22 mouse cellular contexts compared by ENCODE assay signal in genomic region chr1:51736822-51737221, GRCm38 (mm10).
A peak's percentile ranks its signal among the peaks of the same experiment; 100 is the strongest.
DNase-seq lines count a peak whose midpoint lies in the region; ATAC-seq and TF ChIP-seq lines count a peak whose summit lies in the region.
"Had no signal": no experiment of that assay in that cellular context is flagged by ENCODE, and none has a peak within 500 bp of the region (broad histone marks: within the 10 kb centered on the region; RNA-seq: fewer than 3 reads in every experiment).

No protein-coding gene starts in this region.

- H3K9me3 ChIP-seq in heart, postnatal 0 days (replicated peaks; ENCODE audit: control insufficient read depth, low read length): 0 out of 2 replicates have a peak, but pooled peaks cover 3% of the 10 kb centered on the region
- no peaks in the 10 kb centered on the region for H3K9me3 ChIP-seq in lung, embryonic 15.5 days
- H3K9me3 ChIP-seq in kidney, embryonic 16.5 days (ENCODE audit: low read length): no peaks in the 10 kb centered on the region
- H3K9me3 ChIP-seq in hindbrain, postnatal 0 days (ENCODE audit: low read length): no peaks in the 10 kb centered on the region
- H3K9me3 ChIP-seq: hindbrain, embryonic 15.5 days; limb, embryonic 15.5 days; liver, embryonic 15.5 days had no signal

- 72% methylated on average over 2 of the region's 2 CpGs for WGBS in heart, postnatal 0 days
- WGBS in lung, embryonic 15.5 days: 47% methylated on average over 2 of the region's 2 CpGs
- WGBS in lung, adult 2 months: 75% methylated on average over 2 of the region's 2 CpGs
- 56% methylated on average over 2 of the region's 2 CpGs for WGBS in kidney, embryonic 16.5 days
- 78% methylated on average over 2 of the region's 2 CpGs for WGBS in hindbrain, postnatal 0 days

- no peak overlapping the region for H3K4me2 ChIP-seq in heart, postnatal 0 days (ENCODE audit: low read depth, low read length)
- no peak overlapping the region for H3K4me2 ChIP-seq in lung, embryonic 15.5 days
- no peak overlapping the region for H3K4me2 ChIP-seq in kidney, embryonic 16.5 days (replicated peaks; ENCODE audit: low read depth, low read length)
- H3K4me2 ChIP-seq in hindbrain, postnatal 0 days (ENCODE audit: low read depth, low read length): no peak overlapping the region
- H3K4me2 ChIP-seq: embryonic facial prominence, embryonic 12.5 days; forebrain, embryonic 15.5 days; hindbrain, embryonic 15.5 days; limb, embryonic 15.5 days; liver, embryonic 15.5 days had no signal

- H3K9ac ChIP-seq in heart, postnatal 0 days (replicated peaks; ENCODE audit: low read depth, low read length): no peak overlapping the region
- no peak overlapping the region for H3K9ac ChIP-seq in lung, embryonic 15.5 days
- H3K9ac ChIP-seq in kidney, embryonic 16.5 days (replicated peaks; ENCODE audit: low read length): no peak overlapping the region
- H3K9ac ChIP-seq in hindbrain, postnatal 0 days (replicated peaks; ENCODE audit: low read length): no peak overlapping the region
- H3K9ac ChIP-seq: embryonic facial prominence, embryonic 12.5 days; forebrain, embryonic 15.5 days; hindbrain, embryonic 15.5 days; limb, embryonic 15.5 days; liver, embryonic 15.5 days had no signal

- no peaks in the 10 kb centered on the region for H3K36me3 ChIP-seq in heart, postnatal 0 days (replicated peaks; ENCODE audit: control insufficient read depth, insufficient read depth, low read length)
- H3K36me3 ChIP-seq in lung, embryonic 15.5 days: no peaks in the 10 kb centered on the region
- H3K36me3 ChIP-seq in kidney, embryonic 16.5 days (ENCODE audit: insufficient read depth, low read length): no peaks in the 10 kb centered on the region
- H3K36me3 ChIP-seq in hindbrain, postnatal 0 days (ENCODE audit: insufficient read depth, low read length): no peaks in the 10 kb centered on the region
- H3K36me3 ChIP-seq: embryonic facial prominence, embryonic 12.5 days; forebrain, embryonic 15.5 days; hindbrain, embryonic 15.5 days; limb, embryonic 15.5 days; liver, embryonic 15.5 days had no signal

- no peaks in the 10 kb centered on the region for H3K4me1 ChIP-seq in heart, postnatal 0 days (ENCODE audit: control insufficient read depth, insufficient read depth)
- H3K4me1 ChIP-seq in lung, embryonic 15.5 days: no peaks in the 10 kb centered on the region
- H3K4me1 ChIP-seq in lung, adult 2 months (ENCODE audit: control insufficient read depth, insufficient read depth, low read length): peaks cover 3% of the 10 kb centered on the region
- no peaks in the 10 kb centered on the region for H3K4me1 ChIP-seq in kidney, embryonic 16.5 days (ENCODE audit: insufficient read depth, low read length)
- H3K4me1 ChIP-seq in hindbrain, postnatal 0 days (ENCODE audit: insufficient read depth, low read length): no peaks in the 10 kb centered on the region
- H3K4me1 ChIP-seq: embryonic facial prominence, embryonic 12.5 days; forebrain, embryonic 15.5 days; hindbrain, embryonic 15.5 days; limb, embryonic 15.5 days had no signal

- no peak for DNase-seq in heart, postnatal 0 days (ENCODE audit: low spot score)
- DNase-seq in heart, postnatal 36 days: no peak
- DNase-seq in lung, adult 2 months: no peak
- peak; percentile 33 for DNase-seq in lung, postnatal 10 days
- DNase-seq in hindbrain, postnatal 0 days (ENCODE audit: low spot score): no peak
- DNase-seq in retina, embryonic 14.5 days (ENCODE audit: low spot score): no peak
- DNase-seq: cerebellum, adult 9-11 months; layer of hippocampus, postnatal 36 days; midbrain, embryonic 14.5 days; right cerebral cortex, postnatal 25 days; thymus, postnatal 36 days had no signal

- no peak overlapping the region for H3K4me3 ChIP-seq in heart, postnatal 0 days (ENCODE audit: low read depth, low read length)
- no peak overlapping the region for H3K4me3 ChIP-seq in lung, embryonic 15.5 days
- H3K4me3 ChIP-seq in lung, adult 2 months (replicated peaks; ENCODE audit: extremely low read depth, low read depth, low read length): no peak overlapping the region
- no peak overlapping the region for H3K4me3 ChIP-seq in kidney, embryonic 16.5 days (ENCODE audit: low read length)
- H3K4me3 ChIP-seq in hindbrain, postnatal 0 days (ENCODE audit: low read length): no peak overlapping the region
- H3K4me3 ChIP-seq: embryonic facial prominence, embryonic 12.5 days; erythroblast, embryonic 14.5 days; forebrain, embryonic 15.5 days; hindbrain, embryonic 15.5 days; layer of hippocampus, adult 2 months; limb, embryonic 15.5 days; liver, embryonic 15.5 days; myocyte had no signal

- no peak for ATAC-seq in heart, postnatal 0 days (ENCODE audit: insufficient read depth, low read depth)
- ATAC-seq in lung, embryonic 15.5 days (ENCODE audit: borderline replicate concordance, extremely low read depth, low FRiP score, low TSS enrichment): 0 out of 2 replicates have a peak, but pooled peaks have one; percentile 27
- 0 out of 2 replicates have a peak, but pooled peaks have one; percentile 15 for ATAC-seq in kidney, embryonic 16.5 days (ENCODE audit: low FRiP score, low TSS enrichment)
- ATAC-seq in hindbrain, postnatal 0 days: no peak
- ATAC-seq: forebrain, embryonic 15.5 days; intestine, embryonic 16.5 days had no signal

- no peak for TF ChIP-seq EP300 in heart, postnatal 0 days (IDR thresholded peaks at IDR 0.05; ENCODE audit: low read depth)

- intact Hi-C loops in heart, postnatal 36 days (cut with DNase I): no loop called here

- no peak for TF ChIP-seq CTCF in heart, postnatal 0 days (IDR thresholded peaks at IDR 0.05; ENCODE audit: low read depth)
- no peak for TF ChIP-seq CTCF in lung, adult 2 months (IDR thresholded peaks at IDR 0.05; ENCODE audit: insufficient read depth, low read length)
- TF ChIP-seq CTCF in hindbrain, postnatal 0 days (IDR thresholded peaks at IDR 0.05; ENCODE audit: low read depth): no peak

- H3K27me3 ChIP-seq in heart, postnatal 0 days (ENCODE audit: control insufficient read depth, insufficient read depth, low read length): no peaks in the 10 kb centered on the region
- no peaks in the 10 kb centered on the region for H3K27me3 ChIP-seq in lung, embryonic 15.5 days
- H3K27me3 ChIP-seq in kidney, embryonic 16.5 days (ENCODE audit: insufficient read depth, low read length): no peaks in the 10 kb centered on the region
- no peaks in the 10 kb centered on the region for H3K27me3 ChIP-seq in hindbrain, postnatal 0 days (ENCODE audit: insufficient read depth, low read length)
- H3K27me3 ChIP-seq: embryonic facial prominence, embryonic 12.5 days; forebrain, embryonic 15.5 days; hindbrain, embryonic 15.5 days; limb, embryonic 15.5 days; liver, embryonic 15.5 days had no signal

- H3K27ac ChIP-seq in heart, postnatal 0 days (ENCODE audit: low read depth): 0 out of 2 replicates have a peak overlapping the region, but pooled peaks have one; percentile 15
- H3K27ac ChIP-seq in lung, embryonic 15.5 days: no peak overlapping the region
- H3K27ac ChIP-seq in kidney, embryonic 16.5 days (ENCODE audit: low read length): 0 out of 2 replicates have a peak overlapping the region, but pooled peaks have one; percentile 26
- H3K27ac ChIP-seq in hindbrain, postnatal 0 days: no peak overlapping the region
- H3K27ac ChIP-seq: embryonic facial prominence, embryonic 12.5 days; forebrain, embryonic 15.5 days; hindbrain, embryonic 15.5 days; layer of hippocampus, adult 2 months; limb, embryonic 15.5 days; liver, embryonic 15.5 days had no signal

- no peak for TF ChIP-seq POLR2A in lung, adult 2 months (IDR thresholded peaks at IDR 0.05; ENCODE audit: borderline replicate concordance, extremely low read depth, low read depth, low read length)

Comparison
In these comparisons a context has a peak if more than half of its experiments do, and no peak if none do; other contexts are left out.
1. ATAC-seq: peak in lung, embryonic 15.5 days (single experiment) and kidney, embryonic 16.5 days (single experiment); none in heart, postnatal 0 days (single experiment) and hindbrain, postnatal 0 days (single experiment).
2. H3K27ac ChIP-seq: peak in heart, postnatal 0 days (single experiment) and kidney, embryonic 16.5 days (single experiment); none in lung, embryonic 15.5 days (single experiment) and hindbrain, postnatal 0 days (single experiment).